Mouse (Mus musculus): ENCODE data around the gene Gm813. TPM values are rescaled to one million over a fixed set of nuclear protein-coding genes. Genes with fewer than 3 reads are reported as not detected.

The Gm813 gene
- polyA plus RNA-seq, 1 experiment from 2014 or later, result not detected

GRCm38 (mm10) chr16:58656526-58656925 is 39.7 kb upstream of the Gm813 start:
- H3K27ac ChIP-seq, result no peak overlapping the region
- no peaks in the 10 kb centered on the region for H3K36me3 ChIP-seq (ENCODE audit: insufficient read depth, low read length)
- no peak overlapping the region for H3K4me3 ChIP-seq (replicated peaks; ENCODE audit: low read depth, low read length)
- TF ChIP-seq CTCF (IDR thresholded peaks at IDR 0.05; ENCODE audit: low read depth), result no peak
- no peaks in the 10 kb centered on the region for H3K27me3 ChIP-seq (ENCODE audit: insufficient read depth, low read length)
- WGBS, result 86% methylated on average over 4 of the region's 4 CpGs
- H3K4me2 ChIP-seq (ENCODE audit: low read length), result no peak overlapping the region
- ATAC-seq (replicated peaks; ENCODE audit: low FRiP score, low read depth) (no peak), DNase-seq (ENCODE audit: low spot score) (no peak)
- no peaks in the 10 kb centered on the region for H3K4me1 ChIP-seq (replicated peaks; ENCODE audit: insufficient read depth, low read length)
- H3K9me3 ChIP-seq (replicated peaks; ENCODE audit: low read length), result no peaks in the 10 kb centered on the region
- H3K9ac ChIP-seq (ENCODE audit: low read depth, low read length), result no peak overlapping the region

GRCm38 (mm10) chr16:58655751-58656150 is 39.0 kb upstream of the Gm813 start:
- TF ChIP-seq CTCF (IDR thresholded peaks at IDR 0.05; ENCODE audit: low read depth), result no peak
- no peaks in the 10 kb centered on the region for H3K9me3 ChIP-seq (replicated peaks; ENCODE audit: low read length)
- DNase-seq (ENCODE audit: low spot score) (no peak), ATAC-seq (replicated peaks; ENCODE audit: low FRiP score, low read depth) (no peak)
- H3K9ac ChIP-seq (ENCODE audit: low read depth, low read length), result no peak overlapping the region
- H3K4me1 ChIP-seq (replicated peaks; ENCODE audit: insufficient read depth, low read length), result no peaks in the 10 kb centered on the region
- H3K36me3 ChIP-seq (ENCODE audit: insufficient read depth, low read length), result no peaks in the 10 kb centered on the region
- no peaks in the 10 kb centered on the region for H3K27me3 ChIP-seq (ENCODE audit: insufficient read depth, low read length)
- no peak overlapping the region for H3K4me3 ChIP-seq (replicated peaks; ENCODE audit: low read depth, low read length)
- no peak overlapping the region for H3K4me2 ChIP-seq (ENCODE audit: low read length)
- no peak overlapping the region for H3K27ac ChIP-seq

DNA sequence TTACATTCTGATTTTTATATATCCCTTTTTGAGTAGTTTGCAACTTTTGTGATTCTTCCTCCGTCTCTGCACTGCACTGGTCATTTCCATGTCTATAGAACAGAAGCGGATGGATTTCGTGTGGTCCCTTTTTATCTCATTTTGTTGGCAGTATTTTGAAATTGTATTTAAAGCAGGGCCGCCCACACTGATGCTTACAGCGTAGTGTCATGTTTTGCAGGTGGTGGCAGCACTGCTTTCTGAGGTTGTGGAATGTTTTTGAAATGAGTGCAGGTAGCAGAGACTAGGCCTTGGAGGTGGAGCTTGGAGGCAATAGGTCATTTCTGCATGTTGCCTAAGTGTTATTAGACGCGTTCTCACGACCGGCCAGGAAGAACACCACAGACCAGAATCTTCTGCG is 33.2 kb upstream of the Gm813 start:
- Histone ChIP-seq H3K4me1 (replicated peaks; ENCODE audit: insufficient read depth, low read length) (no peaks in the 10 kb centered on the region), H3K27ac (no peak overlapping the region), H3K9me3 (replicated peaks; ENCODE audit: low read length) (no peaks in the 10 kb centered on the region), H3K4me2 (ENCODE audit: low read length) (no peak overlapping the region), H3K9ac (ENCODE audit: low read depth, low read length) (no peak overlapping the region), H3K36me3 (ENCODE audit: insufficient read depth, low read length) (no peaks in the 10 kb centered on the region), H3K27me3 (ENCODE audit: insufficient read depth, low read length) (no peaks in the 10 kb centered on the region), H3K4me3 (replicated peaks; ENCODE audit: low read depth, low read length) (no peak overlapping the region)
- 91% methylated on average over 10 of the region's 10 CpGs for WGBS
- DNase-seq (ENCODE audit: low spot score) (no peak), ATAC-seq (replicated peaks; ENCODE audit: low FRiP score, low read depth) (no peak)
- no peak for TF ChIP-seq CTCF (IDR thresholded peaks at IDR 0.05; ENCODE audit: low read depth)

DNA sequence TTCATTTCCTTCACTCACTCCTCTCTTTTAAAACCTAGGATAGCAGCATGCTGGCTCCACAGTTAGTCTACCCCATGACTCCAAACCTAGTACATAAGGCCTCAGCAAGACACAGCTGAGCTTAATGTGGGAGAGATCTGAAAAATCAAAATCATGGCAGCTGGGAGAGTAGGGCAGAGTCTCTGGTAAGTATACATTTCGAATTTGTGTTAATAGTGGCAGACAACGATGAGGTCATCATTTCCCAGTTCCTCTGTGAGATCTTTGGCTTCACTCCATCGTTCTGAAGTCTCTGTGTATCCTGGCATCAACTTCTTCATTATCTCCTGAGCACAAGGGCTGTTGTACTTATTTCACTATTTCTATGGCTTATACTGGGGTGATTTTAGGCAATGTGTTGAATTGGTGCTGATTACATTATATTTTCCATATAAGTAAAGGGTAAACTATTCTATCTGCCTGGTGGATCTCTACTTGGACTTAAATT is 22.0 kb upstream of the Gm813 start, which contains the start of gene E330017A01Rik:
Gene E330017A01Rik (minus strand): TSS at position 51 of the 487 bp plus-strand sequence.
- no peak for TF ChIP-seq CTCF (IDR thresholded peaks at IDR 0.05; ENCODE audit: low read depth)
- 78% methylated on average over 3 of the region's 3 CpGs for WGBS
- no peak for DNase-seq (ENCODE audit: low spot score)
- ATAC-seq (replicated peaks; ENCODE audit: low FRiP score, low read depth), result no peak
- H3K9ac ChIP-seq (ENCODE audit: low read depth, low read length), result no peak within 1 kb of the TSS
- no peak within 1 kb of the TSS for H3K27ac ChIP-seq
- H3K36me3 ChIP-seq (ENCODE audit: insufficient read depth, low read length), result no peaks in the 10 kb centered on the region
- no peaks in the 10 kb centered on the region for H3K27me3 ChIP-seq (ENCODE audit: insufficient read depth, low read length)
- H3K4me1 ChIP-seq (replicated peaks; ENCODE audit: insufficient read depth, low read length), result no peaks in the 10 kb centered on the region
- H3K9me3 ChIP-seq (replicated peaks; ENCODE audit: low read length), result no peaks in the 10 kb centered on the region
- H3K4me3 ChIP-seq (replicated peaks; ENCODE audit: low read depth, low read length), result no peak within 1 kb of the TSS
- H3K4me2 ChIP-seq (ENCODE audit: low read length), result no peak within 1 kb of the TSS

DNA sequence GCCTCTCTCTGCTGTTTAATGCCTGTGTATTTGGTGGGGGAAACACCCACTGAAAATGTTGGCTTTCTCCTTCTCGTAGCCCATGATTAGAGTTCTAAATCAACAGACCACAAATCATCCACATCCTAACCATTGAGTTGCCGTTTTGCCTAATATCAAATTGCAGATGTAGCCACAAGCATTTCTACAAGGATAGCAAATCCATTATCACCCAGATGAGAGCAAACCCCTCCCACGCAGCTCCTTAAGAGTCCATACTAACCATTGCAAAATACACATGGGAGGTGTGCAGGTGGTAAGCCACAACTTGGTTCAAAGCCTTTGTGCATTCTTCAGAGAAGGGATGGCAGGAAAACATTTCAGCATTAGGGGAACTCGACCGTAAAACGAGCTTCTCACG is 21.2 kb upstream of the Gm813 start:
- WGBS, result 31% methylated on average over 7 of the region's 7 CpGs
- TF ChIP-seq CTCF (IDR thresholded peaks at IDR 0.05; ENCODE audit: low read depth), result no peak
- ATAC-seq (replicated peaks; ENCODE audit: low FRiP score, low read depth) (no peak), DNase-seq (ENCODE audit: low spot score) (no peak)
- no peak overlapping the region for H3K27ac ChIP-seq
- no peak overlapping the region for H3K4me2 ChIP-seq (ENCODE audit: low read length)
- no peak overlapping the region for H3K4me3 ChIP-seq (replicated peaks; ENCODE audit: low read depth, low read length)
- no peaks in the 10 kb centered on the region for H3K4me1 ChIP-seq (replicated peaks; ENCODE audit: insufficient read depth, low read length)
- no peaks in the 10 kb centered on the region for H3K27me3 ChIP-seq (ENCODE audit: insufficient read depth, low read length)
- no peak overlapping the region for H3K9ac ChIP-seq (ENCODE audit: low read depth, low read length)
- H3K36me3 ChIP-seq (ENCODE audit: insufficient read depth, low read length), result no peaks in the 10 kb centered on the region
- no peaks in the 10 kb centered on the region for H3K9me3 ChIP-seq (replicated peaks; ENCODE audit: low read length)

- no peak for TF ChIP-seq CTCF (IDR thresholded peaks at IDR 0.05; ENCODE audit: low read depth)
- H3K27ac ChIP-seq, result no peak overlapping the region
- H3K4me3 ChIP-seq (replicated peaks; ENCODE audit: low read depth, low read length), result no peak overlapping the region
- H3K36me3 ChIP-seq (ENCODE audit: insufficient read depth, low read length), result no peaks in the 10 kb centered on the region
- no peak overlapping the region for H3K9ac ChIP-seq (ENCODE audit: low read depth, low read length)
- no peaks in the 10 kb centered on the region for H3K4me1 ChIP-seq (replicated peaks; ENCODE audit: insufficient read depth, low read length)
- no peak for ATAC-seq (replicated peaks; ENCODE audit: low FRiP score, low read depth)
- no peaks in the 10 kb centered on the region for H3K9me3 ChIP-seq (replicated peaks; ENCODE audit: low read length)
- H3K27me3 ChIP-seq (ENCODE audit: insufficient read depth, low read length), result no peaks in the 10 kb centered on the region
- 77% methylated on average over 4 of the region's 4 CpGs for WGBS
- no peak for DNase-seq (ENCODE audit: low spot score)
- H3K4me2 ChIP-seq (ENCODE audit: low read length), result no peak overlapping the region
Measured at GRCm38 (mm10) chr16:58637448-58637847, 20.7 kb upstream of the Gm813 start.

- Histone ChIP-seq H3K4me2 (ENCODE audit: low read length) (no peak overlapping the region), H3K4me3 (replicated peaks; ENCODE audit: low read depth, low read length) (no peak overlapping the region), H3K27me3 (ENCODE audit: insufficient read depth, low read length) (no peaks in the 10 kb centered on the region), H3K36me3 (ENCODE audit: insufficient read depth, low read length) (no peaks in the 10 kb centered on the region), H3K9ac (ENCODE audit: low read depth, low read length) (no peak overlapping the region), H3K9me3 (replicated peaks; ENCODE audit: low read length) (no peaks in the 10 kb centered on the region), H3K27ac (no peak overlapping the region), H3K4me1 (replicated peaks; ENCODE audit: insufficient read depth, low read length) (no peaks in the 10 kb centered on the region)
- ATAC-seq (replicated peaks; ENCODE audit: low FRiP score, low read depth) (no peak), DNase-seq (ENCODE audit: low spot score) (no peak)
- no peak for TF ChIP-seq CTCF (IDR thresholded peaks at IDR 0.05; ENCODE audit: low read depth)
- 55% methylated on average over 2 of the region's 2 CpGs for WGBS
Measured at GRCm38 (mm10) chr16:58635866-58636265, 19.1 kb upstream of the Gm813 start.

All from kidney, postnatal 0 days (tissue).